Mouse (Mus musculus) MEL (cell line): ENCODE measurements at regions not wholly inside any gene's neighbourhood (a gene's known extent, or its start where the extent isn't known, plus 50 kb on each side); places are given as distances from the start of the nearest gene placed in this dataset.

Source experiments
- CTCF ChIP-seq, 3 experiments: IDR thresholded peaks in 2 of 3; conservative IDR thresholded peaks in 1 of 3; 2 replicates each; pipeline ENCODE4 v1.5.1; 2011 to 2012; ENCODE audit warnings: low read length in 3 of 3, low read depth in 2 of 3, mild to moderate bottlenecking in 2 of 3, improper control_type of control experiment in 1 of 3, inconsistent platforms in 1 of 3, mixed read lengths in 1 of 3, moderate library complexity in 1 of 3; ENCODE audit not compliant: control insufficient read depth in 1 of 3, insufficient read depth in 1 of 3, poor library complexity in 1 of 3, severe bottlenecking in 1 of 3
- E2F4 ChIP-seq: IDR thresholded peaks from 2 replicates; pipeline ENCODE4 v1.6.1; 2011; ENCODE audit warnings: low read depth, low read length, improper control_type of control experiment, borderline replicate concordance
- GATA1 ChIP-seq: IDR thresholded peaks from 2 replicates; pipeline ENCODE4 v1.6.1; 2011; ENCODE audit warnings: low read depth, low read length, improper control_type of control experiment
- MEF2A ChIP-seq: IDR thresholded peaks from 2 replicates; pipeline ENCODE4 v1.6.1; 2014; ENCODE audit warnings: low read depth, mild to moderate bottlenecking, inconsistent platforms, low read length, improper control_type of control experiment; ENCODE audit not compliant: poor library complexity, insufficient replicate concordance, severe bottlenecking; ENCODE audit errors: extremely low read depth
- POLR2A ChIP-seq, 2 experiments: IDR thresholded peaks; 2 replicates each; pipeline ENCODE4 v1.6.1; 2011 to 2012; ENCODE audit warnings: low read length in 2 of 2, mild to moderate bottlenecking in 2 of 2, control low read depth in 1 of 2, improper control_type of control experiment in 1 of 2, low read depth in 1 of 2, moderate library complexity in 1 of 2; ENCODE audit not compliant: control insufficient read depth in 1 of 2, insufficient read depth in 1 of 2, poor library complexity in 1 of 2
- SIN3A ChIP-seq: IDR thresholded peaks from 2 replicates; pipeline ENCODE4 v1.6.1; 2012; ENCODE audit warnings: low read length, improper control_type of control experiment, inconsistent platforms

- TF ChIP-seq GATA1 = no peak
- TF ChIP-seq POLR2A (IDR thresholded peaks at IDR 0.05; ENCODE audit: control insufficient read depth in 1 of 2, insufficient read depth in 1 of 2, low read depth in 1 of 2, low read length in 2 of 2, poor library complexity in 1 of 2) = no peak
- TF ChIP-seq E2F4 = no peak
- TF ChIP-seq CTCF (IDR thresholded peaks at IDR 0.05 in 2 of 3, conservative IDR thresholded peaks at IDR 0.05 in 1 of 3; ENCODE audit: control insufficient read depth in 1 of 3, insufficient read depth in 1 of 3, low read depth in 2 of 3, low read length in 3 of 3, poor library complexity in 1 of 3, severe bottlenecking in 1 of 3) = no peak
- TF ChIP-seq MEF2A = no peak
- no peak for TF ChIP-seq SIN3A
These were observed 80.3 kb downstream of the Otx2 start for GRCm38 (mm10) chr14:48593363-48593762.
